Mouse (Mus musculus) CH12.LX (cell line): ENCODE results near the gene Daw1. TPM values are rescaled to one million over a fixed set of nuclear protein-coding genes. Genes with fewer than 3 reads are reported as not detected.
A peak's percentile ranks its signal among the peaks of the same experiment; 100 is the strongest.

ENCODE experiments used
- DNase-seq: peaks from one replicate; pipeline ENCODE4 v3.0.0-alpha.2; 2013; ENCODE audit errors: extremely low read depth
- H3K27ac ChIP-seq: 2 replicates; pipeline ENCODE4 v1.5.1; 2012; ENCODE audit warnings: low read depth, mild to moderate bottlenecking, control low read depth, moderate library complexity; ENCODE audit not compliant: insufficient read depth
- H3K27me3 ChIP-seq: replicated peaks from 2 replicates; pipeline ENCODE3; 2012; ENCODE audit warnings: inconsistent platforms
- H3K36me3 ChIP-seq, 2 experiments: replicated peaks in 1 of 2; 2 replicates each; pipeline versions ENCODE3 to v1.6.1; 2012; ENCODE audit warnings: inconsistent platforms in 1 of 2, low read length in 1 of 2, mild to moderate bottlenecking in 1 of 2, mixed read lengths in 1 of 2, moderate library complexity in 1 of 2; ENCODE audit not compliant: control insufficient read depth in 1 of 2, insufficient read depth in 1 of 2
- H3K4me1 ChIP-seq, 2 experiments: 2 replicates each; pipeline ENCODE4 v1.6.1; 2012; ENCODE audit warnings: inconsistent platforms in 1 of 2, moderate library complexity in 1 of 2; ENCODE audit not compliant: insufficient read depth in 2 of 2, control insufficient read depth in 1 of 2
- H3K4me2 ChIP-seq: 2 replicates; pipeline ENCODE4 v1.6.1; 2012; ENCODE audit warnings: low read depth, mild to moderate bottlenecking, control low read depth; ENCODE audit not compliant: poor library complexity, insufficient read depth, severe bottlenecking
- H3K4me3 ChIP-seq, 3 experiments: fragments of 150-350 bp in 1 of 3; sonication (generic) in 1 of 3; replicated peaks in 1 of 3; 2 replicates each; pipeline versions ENCODE3 to v1.5.1; 2011 to 2012; ENCODE audit warnings: low read depth in 2 of 3, low read length in 2 of 3, mild to moderate bottlenecking in 2 of 3, moderate library complexity in 2 of 3, control low read depth in 1 of 3, improper control_type of control experiment in 1 of 3, inconsistent platforms in 1 of 3, mixed read lengths in 1 of 3; ENCODE audit not compliant: poor library complexity in 1 of 3
- H3K79me2 ChIP-seq: replicated peaks from 2 replicates; pipeline ENCODE4 v1.6.1; 2012; ENCODE audit warnings: mild to moderate bottlenecking, moderate library complexity; ENCODE audit not compliant: control insufficient read depth, poor library complexity, insufficient read depth, severe bottlenecking; ENCODE audit errors: extremely low read depth
- H3K9ac ChIP-seq: 2 replicates; pipeline ENCODE4 v1.6.1; 2012; ENCODE audit warnings: low read depth, mild to moderate bottlenecking, control low read depth, moderate library complexity; ENCODE audit not compliant: insufficient read depth
- H3K9me3 ChIP-seq: replicated peaks from 2 replicates; pipeline ENCODE3; 2012; ENCODE audit warnings: low read length, inconsistent platforms, mixed read lengths
- BHLHE40 ChIP-seq: IDR thresholded peaks from 2 replicates; pipeline ENCODE4 v1.6.1; 2011; ENCODE audit warnings: mild to moderate bottlenecking, low read depth, low read length, improper control_type of control experiment
- CHD1 ChIP-seq: IDR thresholded peaks from 2 replicates; pipeline ENCODE4 v1.6.1; 2012; ENCODE audit warnings: low read depth, low read length, improper control_type of control experiment, inconsistent platforms
- CHD2 ChIP-seq: IDR thresholded peaks from 2 replicates; pipeline ENCODE4 v1.6.1; 2011; ENCODE audit warnings: low read length, improper control_type of control experiment
- CTCF ChIP-seq, 2 experiments: IDR thresholded peaks in 1 of 2; conservative IDR thresholded peaks in 1 of 2; 2 replicates each; pipeline ENCODE4 v1.5.1; 2011 to 2012; ENCODE audit warnings: low read depth in 2 of 2, low read length in 2 of 2, improper control_type of control experiment in 1 of 2, inconsistent platforms in 1 of 2, mild to moderate bottlenecking in 1 of 2, moderate library complexity in 1 of 2
- E2F4 ChIP-seq: IDR thresholded peaks from 2 replicates; pipeline ENCODE4 v1.6.1; 2011; ENCODE audit warnings: low read depth, low read length, improper control_type of control experiment; ENCODE audit not compliant: insufficient replicate concordance
- ELF1 ChIP-seq: IDR thresholded peaks from 2 replicates; pipeline ENCODE4 v1.6.1; 2014; ENCODE audit warnings: low read depth, mild to moderate bottlenecking, inconsistent platforms, low read length, improper control_type of control experiment
- EP300 ChIP-seq: IDR thresholded peaks from 2 replicates; pipeline ENCODE4 v1.6.1; 2011; ENCODE audit warnings: low read length, improper control_type of control experiment
- ETS1 ChIP-seq: conservative IDR thresholded peaks from 2 replicates; pipeline ENCODE4 v1.6.1; 2012; ENCODE audit warnings: low read depth, mild to moderate bottlenecking, inconsistent platforms, low read length, improper control_type of control experiment, moderate library complexity
- HCFC1 ChIP-seq: IDR thresholded peaks from 2 replicates; pipeline ENCODE4 v1.6.1; 2012; ENCODE audit warnings: low read depth, mild to moderate bottlenecking, inconsistent platforms, low read length, improper control_type of control experiment
- JUN ChIP-seq: IDR thresholded peaks from 2 replicates; pipeline ENCODE4 v1.6.1; 2011; ENCODE audit warnings: low read depth, mild to moderate bottlenecking, low read length, improper control_type of control experiment, moderate library complexity; ENCODE audit not compliant: insufficient read depth
- MAFK ChIP-seq: IDR thresholded peaks from 2 replicates; pipeline ENCODE4 v1.6.1; 2011; ENCODE audit warnings: low read length, improper control_type of control experiment; ENCODE audit not compliant: insufficient replicate concordance
- MEF2A ChIP-seq: IDR thresholded peaks from 2 replicates; pipeline ENCODE4 v1.6.1; 2014; ENCODE audit warnings: low read depth, mild to moderate bottlenecking, inconsistent platforms, low read length, improper control_type of control experiment, borderline replicate concordance
- MXI1 ChIP-seq: IDR thresholded peaks from 2 replicates; pipeline ENCODE4 v1.6.1; 2011; ENCODE audit warnings: mild to moderate bottlenecking, low read depth, low read length, improper control_type of control experiment
- MYC ChIP-seq: IDR thresholded peaks from 2 replicates; pipeline ENCODE4 v1.6.1; 2011; ENCODE audit warnings: low read depth, mild to moderate bottlenecking, improper control_type of control experiment, low read length
- NELFE ChIP-seq: IDR thresholded peaks from 2 replicates; pipeline ENCODE4 v1.6.1; 2011; ENCODE audit warnings: low read depth, low read length, improper control_type of control experiment
- NRF1 ChIP-seq: IDR thresholded peaks from 2 replicates; pipeline ENCODE4 v1.6.1; 2014; ENCODE audit warnings: low read depth, mild to moderate bottlenecking, inconsistent platforms, low read length, improper control_type of control experiment, moderate library complexity
- POLR2A ChIP-seq: IDR thresholded peaks from 2 replicates; pipeline ENCODE4 v1.6.1; 2011; ENCODE audit warnings: low read depth, mild to moderate bottlenecking, improper control_type of control experiment, low read length
- RAD21 ChIP-seq: IDR thresholded peaks from 2 replicates; pipeline ENCODE4 v1.6.1; 2011; ENCODE audit warnings: low read depth, mild to moderate bottlenecking, low read length, improper control_type of control experiment, moderate library complexity
- SMC3 ChIP-seq: IDR thresholded peaks from 2 replicates; pipeline ENCODE4 v1.6.1; 2011; ENCODE audit warnings: low read depth, low read length, improper control_type of control experiment
- TBP ChIP-seq: conservative IDR thresholded peaks from 2 replicates; pipeline ENCODE4 v1.6.1; 2011; ENCODE audit warnings: low read depth, low read length, improper control_type of control experiment
- TCF12 ChIP-seq: IDR thresholded peaks from 2 replicates; pipeline ENCODE4 v1.6.1; 2014; ENCODE audit warnings: low read depth, mild to moderate bottlenecking, inconsistent platforms, low read length, improper control_type of control experiment
- USF1 ChIP-seq: IDR thresholded peaks from 2 replicates; pipeline ENCODE4 v1.6.1; 2014; ENCODE audit warnings: low read depth, mild to moderate bottlenecking, inconsistent platforms, low read length, improper control_type of control experiment
- ZKSCAN1 ChIP-seq: IDR thresholded peaks from 2 replicates; pipeline ENCODE4 v1.6.1; 2012; ENCODE audit warnings: low read depth, inconsistent platforms, low read length, improper control_type of control experiment, borderline replicate concordance
- ZNF384 ChIP-seq: IDR thresholded peaks from 2 replicates; pipeline ENCODE4 v1.6.1; 2012; ENCODE audit warnings: low read depth, low read length, improper control_type of control experiment, inconsistent platforms
- dilution Hi-C: fragments of 300-500 bp; cut with MboI; formaldehyde crosslinking; loops from 2 replicates; pipeline ENCODE4 v1.14.3; 2020; ENCODE audit warnings: low sequenced_read_pairs; ENCODE audit not compliant: extremely low pct_unique_long_range_greater_than_20kb, extremely low pct_ligation_motif_present
- in situ Hi-C: fragments of 300-500 bp; cut with MboI; formaldehyde crosslinking; loops from 3 replicates; pipeline ENCODE4 v1.14.3; 2019; ENCODE audit warnings: low sequenced_read_pairs, low pct_ligation_motif_present, low pct_unique_long_range_greater_than_20kb, mixed read lengths
- polyA plus RNA-seq: library from polyadenylated mRNA; unstranded; fragments of >175 nt; gene quantifications from 2 replicates; pipeline ENCODE4 v1.2.1, GENCODE M21; 2012; ENCODE audit warnings: low read depth; ENCODE audit not compliant: insufficient read length
- total RNA-seq, 2 experiments: library from RNA; depleted of rRNA; stranded (reverse); fragments of 300-350 nt in 1 of 2; fragments of >200 nt in 1 of 2; gene quantifications; 2 replicates each; pipeline ENCODE4 v1.2.3; 2012 to 2014

Daw1 gene
- total and polyA plus RNA-seq, 3 experiments, result not detected

DNA sequence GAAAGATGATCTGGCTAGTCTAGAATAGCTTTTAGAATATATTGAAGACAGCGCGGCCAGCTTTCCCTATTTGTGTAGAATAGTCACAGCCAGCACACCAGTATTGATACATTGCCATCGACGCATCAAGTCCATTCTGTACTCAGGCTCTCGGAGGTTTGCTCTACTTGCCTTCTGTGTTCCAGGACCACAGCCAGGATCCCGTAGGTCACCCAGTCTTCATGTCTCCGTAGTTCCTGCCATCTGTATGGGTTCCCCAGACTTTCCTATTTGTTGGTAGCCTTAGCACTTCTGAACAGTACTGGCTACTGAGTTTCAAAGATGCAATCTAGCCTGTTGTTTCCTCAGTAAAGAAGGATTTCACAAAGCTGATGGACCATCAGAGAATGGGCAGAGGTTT, 20.0 kb downstream of the Daw1 start:
- no peaks in the 10 kb centered on the region for H3K4me1 ChIP-seq

DNA sequence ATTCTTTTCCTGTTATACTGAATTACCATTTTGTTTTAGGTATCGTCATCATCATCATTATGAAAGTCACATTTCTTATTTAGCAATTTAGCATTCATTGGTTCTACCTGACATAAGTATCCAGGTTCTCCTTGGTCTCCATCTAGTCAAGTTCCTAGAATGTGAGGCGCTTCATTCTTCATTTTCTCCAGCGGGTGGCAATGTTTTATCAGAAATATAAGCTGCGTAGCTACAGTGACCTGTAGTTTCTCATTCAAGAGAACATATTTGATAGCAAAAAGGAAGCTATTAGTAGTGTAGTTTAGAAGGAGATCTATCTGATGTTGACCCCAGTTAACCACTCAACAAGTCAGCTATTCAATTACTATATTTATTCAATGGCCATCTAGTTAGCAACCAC, 21.9 kb downstream of the Daw1 start:
- Histone ChIP-seq H3K27ac (no peak overlapping the region), H3K9ac (no peak overlapping the region), H3K27me3 (no peaks in the 10 kb centered on the region), H3K79me2 (no peaks in the 10 kb centered on the region), H3K4me2 (no peak overlapping the region), H3K36me3 (no peaks in the 10 kb centered on the region), H3K4me1 (no peaks in the 10 kb centered on the region), H3K4me3 (no peak overlapping the region), H3K9me3 (no peaks in the 10 kb centered on the region)
- in situ Hi-C loops, result loop anchor here (25.0 kb wide), 1 partner anchor 394 kb away; no protein-coding TSS in a partner anchor
- dilution Hi-C loops, result no loop called here
- peak; percentile 19 for DNase-seq
- TF ChIP-seq EP300 (no peak), TBP (no peak), CHD2 (no peak), POLR2A (no peak), JUN (no peak), MXI1 (no peak), BHLHE40 (no peak), RAD21 (peak; percentile 66), E2F4 (no peak), MEF2A (no peak), MYC (no peak), ZNF384 (no peak), TCF12 (no peak), CTCF (conservative IDR thresholded peaks at IDR 0.05 in 1 of 2, IDR thresholded peaks at IDR 0.05 in 1 of 2; ENCODE audit: low read depth in 2 of 2, low read length in 2 of 2) (peak in 1 of 2 experiments; percentile 64; a peak in 3 of 4 replicates), ETS1 (no peak), CHD1 (no peak), USF1 (no peak), NELFE (no peak), SMC3 (peak; percentile 26), ZKSCAN1 (no peak)

More for the DNA sequence above, 20.0 kb downstream of the Daw1 start:
- TF ChIP-seq ELF1 (no peak), NRF1 (no peak), MAFK (no peak), MXI1 (no peak), JUN (no peak), HCFC1 (no peak)
- H3K4me3 ChIP-seq, result no peak overlapping the region
- in situ Hi-C loops (loop anchor here (25.0 kb wide), 1 partner anchor 392 kb away; no protein-coding TSS in a partner anchor), dilution Hi-C loops (no loop called here)
- H3K9ac ChIP-seq, result no peak overlapping the region
- no peaks in the 10 kb centered on the region for H3K36me3 ChIP-seq
- no peaks in the 10 kb centered on the region for H3K9me3 ChIP-seq
- no peak for DNase-seq
- no peaks in the 10 kb centered on the region for H3K27me3 ChIP-seq
- no peak overlapping the region for H3K27ac ChIP-seq
- no peak overlapping the region for H3K4me2 ChIP-seq
- H3K79me2 ChIP-seq, result no peaks in the 10 kb centered on the region
